Mouse (Mus musculus): Measurements from ENCODE around the gene Lpgat1. TPM values are rescaled to one million over a fixed set of nuclear protein-coding genes. Genes with fewer than 3 reads are reported as not detected.
A peak's percentile ranks its signal among the peaks of the same experiment; 100 is the strongest.

Lpgat1 gene
- polyA plus RNA-seq, 1 experiment from 2014 or later: 17.7 TPM

DNA sequence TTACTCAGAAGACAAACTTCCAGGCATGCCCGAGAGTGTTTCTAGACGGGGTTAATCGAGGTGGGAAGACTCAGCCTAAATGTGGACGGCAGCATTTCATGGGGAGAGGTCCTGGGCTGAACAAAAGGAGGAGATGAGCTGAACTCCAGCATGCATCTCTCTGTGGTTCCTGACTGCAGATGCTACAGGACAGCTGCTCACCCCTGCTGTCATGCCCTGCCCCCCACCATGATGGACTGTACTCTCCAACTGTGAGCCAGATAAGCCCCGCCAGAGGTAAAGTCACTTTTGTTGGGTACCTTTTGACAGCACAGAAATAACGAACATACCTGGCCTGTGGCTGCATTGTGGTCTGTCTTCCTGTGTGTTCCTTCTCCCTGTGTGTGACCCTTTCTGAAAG lies 88.2 kb downstream of the Lpgat1 start:
- DNase-seq (ENCODE audit: low spot score): no peak

- no peak for DNase-seq (ENCODE audit: low spot score)
These were observed 89.1 kb downstream of the Lpgat1 start for GRCm38 (mm10) chr1:191806740-191807139.

DNA sequence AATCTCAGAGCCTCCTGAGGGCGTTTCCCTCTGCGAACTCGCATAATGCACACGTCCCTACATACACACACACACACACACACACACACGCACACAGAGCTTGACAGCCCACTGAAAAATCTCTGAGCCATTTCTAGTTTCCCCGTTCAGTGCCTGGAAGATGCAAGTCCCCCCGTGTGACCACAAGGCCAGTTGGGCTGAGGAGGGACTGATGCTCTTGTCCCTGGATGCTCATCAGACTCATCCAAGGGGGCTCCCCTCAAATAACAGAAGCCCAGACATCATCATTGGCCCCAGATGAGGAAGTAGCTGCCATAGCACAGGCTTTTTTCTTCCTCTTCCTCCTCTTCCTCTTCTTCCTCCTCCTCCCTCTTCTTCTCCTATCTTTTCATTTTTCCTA lies 90.3 kb downstream of the Lpgat1 start:
- DNase-seq (ENCODE audit: low spot score): no peak

GRCm38 (mm10) chr1:191808688-191809223 lies 91.1 kb downstream of the Lpgat1 start:
- DNase-seq (ENCODE audit: low spot score): no peak

DNA sequence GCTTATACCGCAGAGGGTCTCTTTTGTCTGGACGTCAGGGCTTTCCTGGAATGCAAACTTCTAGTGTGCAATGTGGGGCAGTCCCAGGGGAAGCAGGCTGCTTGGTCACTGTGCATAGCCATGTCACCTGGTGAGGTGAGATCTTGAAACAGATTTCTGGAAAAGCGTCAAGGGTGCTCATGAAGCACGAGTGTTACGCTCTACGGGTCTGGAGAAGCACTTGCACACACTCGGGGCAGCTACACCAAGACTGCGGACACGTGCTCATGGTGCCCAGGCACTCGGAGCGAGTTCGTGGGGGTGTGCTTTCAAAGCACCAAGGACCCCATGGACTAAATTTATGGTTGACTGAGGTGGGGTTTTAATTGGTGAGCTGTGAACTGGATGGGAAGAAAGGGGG lies 94.1 kb downstream of the Lpgat1 start:
- no peak for DNase-seq (ENCODE audit: low spot score)

DNA sequence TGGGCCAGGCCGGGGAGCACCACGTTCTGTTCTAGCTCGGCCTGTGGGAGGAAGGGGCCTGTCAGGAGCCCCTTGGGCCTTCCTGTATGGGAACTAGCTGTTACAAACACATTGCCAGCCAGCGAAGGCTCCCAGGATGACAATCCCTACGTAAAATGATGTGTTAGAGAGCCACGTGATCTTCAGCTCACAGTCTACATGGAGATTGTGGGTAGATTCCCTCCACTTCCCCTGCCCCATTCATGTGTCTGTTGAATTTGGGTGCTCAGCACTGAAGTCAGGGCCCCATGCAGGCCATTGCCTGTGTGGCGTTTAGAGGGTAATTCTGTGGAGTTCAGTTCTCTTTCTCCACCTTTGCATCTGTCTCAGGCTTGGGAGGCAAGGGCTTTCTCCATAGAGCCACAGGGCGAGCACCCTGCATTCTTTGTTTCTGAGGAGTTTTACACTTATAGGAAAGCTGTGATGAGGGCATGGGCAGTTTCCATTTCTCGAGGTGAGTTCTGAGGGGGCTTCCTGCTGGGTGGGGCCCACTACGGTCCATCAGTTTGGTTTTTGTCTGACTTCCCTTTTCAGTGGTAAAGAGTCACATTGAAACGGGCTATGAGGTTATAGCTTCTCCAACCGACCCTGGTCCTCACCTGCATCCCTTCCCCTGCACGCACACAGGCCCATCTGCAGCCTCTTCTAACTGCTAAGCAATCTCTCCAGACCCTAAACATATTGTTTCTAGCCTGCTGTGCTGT lies 95.5 kb downstream of the Lpgat1 start:
- DNase-seq (ENCODE audit: low spot score): no peak

DNA sequence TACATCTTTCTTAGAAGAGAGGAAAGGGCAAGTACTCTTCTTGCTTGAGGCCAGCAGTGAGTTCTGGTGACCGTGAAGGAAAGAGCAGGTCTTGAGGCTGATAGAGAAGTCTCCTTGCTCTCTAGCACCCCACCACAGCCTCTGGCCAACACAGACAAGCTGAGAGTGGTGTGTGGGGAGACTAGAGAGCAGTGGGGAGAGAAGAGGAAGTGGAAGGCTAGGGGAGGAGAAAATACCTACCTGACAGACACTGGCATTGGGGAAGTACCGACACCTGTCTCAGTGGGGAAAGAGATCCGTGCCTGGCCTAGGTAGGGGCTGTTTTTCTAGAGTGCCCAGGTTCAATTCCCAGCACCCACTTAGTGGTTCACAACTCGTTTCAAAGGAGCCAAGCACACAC lies 96.6 kb downstream of the Lpgat1 start:
- no peak for DNase-seq (ENCODE audit: low spot score)

GRCm38 (mm10) chr1:191814935-191815334 lies 97.3 kb downstream of the Lpgat1 start:
- DNase-seq (ENCODE audit: low spot score): no peak

GRCm38 (mm10) chr1:191816596-191816995 lies 99.0 kb downstream of the Lpgat1 start:
- no peak for DNase-seq (ENCODE audit: low spot score)

DNA sequence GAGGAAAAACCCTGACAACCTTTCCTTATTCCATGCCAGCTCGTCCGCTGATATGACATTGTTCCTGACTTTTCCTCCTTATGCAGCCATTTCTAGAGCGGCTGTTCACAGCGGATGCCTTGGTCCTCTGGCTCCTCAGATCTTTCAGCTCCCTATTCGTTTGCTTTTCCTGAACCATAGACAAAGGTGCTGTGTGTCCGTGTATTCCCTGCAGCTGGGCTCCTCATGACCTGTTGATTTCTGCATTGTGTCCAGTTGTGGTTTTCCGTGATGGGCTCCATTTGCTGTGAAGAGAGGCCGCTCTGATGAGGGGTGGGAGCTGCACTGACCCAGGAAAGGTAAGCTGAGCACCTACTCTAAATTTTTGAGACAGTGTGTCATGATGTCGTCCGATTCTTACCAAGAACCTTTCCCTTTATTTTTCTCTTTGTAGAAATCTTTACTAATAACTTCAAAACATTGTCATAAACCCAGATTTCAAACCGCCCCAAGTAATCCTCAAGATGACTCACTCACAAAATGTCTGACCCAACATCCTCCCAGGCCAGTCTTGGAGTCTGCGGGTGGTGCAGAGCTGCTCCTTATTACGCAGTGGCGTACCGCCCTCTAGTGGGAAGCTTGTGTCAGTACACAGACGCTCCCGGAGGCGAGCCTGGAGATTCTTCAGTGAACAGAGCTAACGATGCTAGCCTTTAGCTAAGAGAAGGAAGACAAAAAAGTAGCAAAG lies 99.9 kb downstream of the Lpgat1 start:
- DNase-seq (ENCODE audit: low spot score): peak; percentile 83

- DNase-seq (ENCODE audit: low spot score): no peak
These were observed 100.6 kb downstream of the Lpgat1 start for GRCm38 (mm10) chr1:191818145-191818631.

GRCm38 (mm10) chr1:191819026-191819425 lies 101.4 kb downstream of the Lpgat1 start:
- no peak for DNase-seq (ENCODE audit: low spot score)

GRCm38 (mm10) chr1:191820951-191821325 lies 103.3 kb downstream of the Lpgat1 start:
- no peak for DNase-seq (ENCODE audit: low spot score)

- peak; percentile 94 for DNase-seq (ENCODE audit: low spot score)
These were observed 103.9 kb downstream of the Lpgat1 start, which contains the start of gene Nek2 for GRCm38 (mm10) chr1:191821326-191822091. Gene Nek2, plus strand, starts transcription at chr1:191821444.

DNA sequence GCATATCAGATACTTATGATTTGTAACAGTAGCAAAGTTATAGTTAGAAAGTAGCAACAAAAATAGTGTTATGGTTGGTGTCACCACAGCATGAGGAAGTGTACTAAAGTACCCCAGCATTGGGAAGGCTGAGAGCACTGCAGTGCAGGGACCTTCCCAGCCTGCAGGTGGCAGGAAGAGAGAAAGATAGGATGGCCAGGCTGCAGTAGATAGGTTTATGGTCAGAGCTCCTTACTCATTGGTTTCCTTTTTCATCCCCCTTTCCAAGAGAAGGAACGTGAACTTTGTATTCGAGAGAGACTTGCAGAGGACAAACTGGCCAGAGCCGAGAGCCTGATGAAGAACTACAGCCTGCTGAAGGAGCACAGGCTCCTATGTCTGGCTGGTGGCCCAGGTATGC lies 111.5 kb downstream of the Lpgat1 start:
- no peak for DNase-seq (ENCODE audit: low spot score)

DNA sequence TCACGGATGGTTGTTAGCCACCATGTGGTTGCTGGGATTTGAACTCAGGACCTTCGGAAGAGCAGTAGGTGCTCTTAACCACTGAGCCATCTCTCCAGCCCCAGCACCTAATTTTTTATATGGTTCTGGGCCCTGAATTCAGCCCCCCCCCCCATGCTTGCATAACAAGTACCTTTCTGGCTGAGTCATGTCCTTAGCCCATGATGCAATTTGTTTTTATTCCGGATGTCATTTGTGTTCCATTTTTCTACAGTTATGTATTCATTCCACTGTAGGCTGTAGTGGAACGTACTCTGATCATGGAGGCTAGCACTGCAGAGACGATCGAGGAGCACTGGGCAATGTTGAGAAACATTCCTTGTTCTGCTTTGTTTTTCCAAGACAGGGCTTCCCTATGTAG lies 115.8 kb downstream of the Lpgat1 start:
- DNase-seq (ENCODE audit: low spot score): no peak

Other genes starting within 250 kb of the Lpgat1 start
- 36.8 and 38.8 TPM in 2 replicates for gene Dtl, start 142.3 kb upstream of the Lpgat1 start, polyA plus RNA-seq (2015; fragmentation: Nextera tagmentation; extraction: Ambion mirVana)
- gene Ints7, start 142.2 kb upstream of the Lpgat1 start, polyA plus RNA-seq (2015; fragmentation: Nextera tagmentation; extraction: Ambion mirVana): 43.6 and 45.2 TPM in 2 replicates
- 49.8 and 53.1 TPM in 2 replicates for gene Nek2, start 103.6 kb downstream of the Lpgat1 start, polyA plus RNA-seq (2015; fragmentation: Nextera tagmentation; extraction: Ambion mirVana)
- 1.6 and 2.6 TPM in 2 replicates for gene Slc30a1, start 188.9 kb downstream of the Lpgat1 start, polyA plus RNA-seq (2015; fragmentation: Nextera tagmentation; extraction: Ambion mirVana)

All from thymus, postnatal 0 days (tissue).